Mouse (Mus musculus) midbrain, embryonic 11.5 days (tissue): ENCODE data around the gene Gnaq. TPM values are rescaled to one million over a fixed set of nuclear protein-coding genes. Genes with fewer than 3 reads are reported as not detected.

Experiments
- ATAC-seq: fragments of 200-750 bp; cut with Nextera tagmentation; 2 replicates; pipeline ENCODE4 v1.8.0; 2017; ENCODE audit warnings: moderate TSS enrichment, moderate library complexity; ENCODE audit not compliant: low FRiP score
- DNase-seq: peaks from one replicate; pipeline ENCODE4 v3.0.0; 2015; ENCODE audit warnings: low spot score; ENCODE audit errors: missing footprints
- H3K27ac ChIP-seq: fragments of 300-500 bp; sonication (generic); 2 replicates; pipeline ENCODE4 v1.5.1; 2014; ENCODE audit warnings: low read depth, low read length
- H3K27me3 ChIP-seq: fragments of 300-500 bp; sonication (generic); 2 replicates; pipeline ENCODE4 v1.6.1; 2014; ENCODE audit warnings: mild to moderate bottlenecking, low read length, moderate library complexity, mixed read lengths; ENCODE audit not compliant: control insufficient read depth, insufficient read depth
- H3K36me3 ChIP-seq: fragments of 300-500 bp; sonication (generic); 2 replicates; pipeline ENCODE4 v1.6.1; 2014; ENCODE audit warnings: mild to moderate bottlenecking, low read length, moderate library complexity, mixed read lengths; ENCODE audit not compliant: control insufficient read depth, insufficient read depth
- H3K4me1 ChIP-seq: fragments of 300-500 bp; sonication (generic); 2 replicates; pipeline ENCODE4 v1.6.1; 2014; ENCODE audit warnings: low read length; ENCODE audit not compliant: control insufficient read depth, insufficient read depth
- H3K4me2 ChIP-seq: fragments of 300-500 bp; sonication (generic); 2 replicates; pipeline ENCODE4 v1.6.1; 2014; ENCODE audit warnings: mild to moderate bottlenecking, moderate library complexity
- H3K4me3 ChIP-seq: fragments of 300-500 bp; sonication (generic); 2 replicates; pipeline ENCODE4 v1.5.1; 2014; ENCODE audit warnings: low read depth, low read length
- H3K9ac ChIP-seq: fragments of 300-500 bp; sonication (generic); 2 replicates; pipeline ENCODE4 v1.6.1; 2014; ENCODE audit warnings: low read length
- H3K9me3 ChIP-seq: fragments of 300-500 bp; sonication (generic); 2 replicates; pipeline ENCODE4 v1.6.1; 2016; ENCODE audit warnings: low read length; ENCODE audit not compliant: control insufficient read depth
- WGBS: fragments of 180-500 bp; shearing (Covaris S2); extraction: QIAGEN DNeasy Blood & Tissue Kit; methylation state at CpG from one replicate; pipeline ENCODE4 v1.1.7; 2014; 5-methylcytosine and 5-hydroxymethylcytosine counted together
- polyA plus RNA-seq: library from polyadenylated mRNA; unstranded; fragments of >200 nt; fragmentation: Nextera tagmentation; extraction: Ambion mirVana; gene quantifications from 2 replicates; pipeline ENCODE4 v1.2.1, GENCODE M21; 2014

The Gnaq gene
- polyA plus RNA-seq, 1 experiment from 2014 or later, result 24.0 TPM

DNA sequence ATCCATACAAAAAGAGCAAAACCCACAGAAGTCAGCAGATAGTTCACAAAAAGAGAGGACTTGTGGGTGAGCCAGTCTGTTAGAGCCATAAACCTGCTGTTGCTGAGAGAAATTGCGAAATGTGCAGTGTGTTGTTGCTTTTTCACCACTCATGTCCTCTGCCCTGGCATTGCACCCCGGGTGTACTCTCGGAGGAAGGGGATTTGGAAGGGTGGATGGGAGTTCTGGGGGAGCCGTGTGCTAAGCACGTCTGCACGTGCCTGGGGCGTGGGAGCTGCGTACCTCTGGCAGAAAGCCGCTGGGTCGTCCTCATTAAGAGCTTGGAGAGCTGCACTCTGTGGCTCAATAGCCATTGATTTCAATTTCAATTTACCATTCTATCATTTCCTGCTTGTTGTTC, 234.6 kb downstream of the Gnaq start:
- no peaks in the 10 kb centered on the region for H3K27me3 ChIP-seq
- peaks cover 2% of the 10 kb centered on the region; the same call in 1 of the 2 replicates for H3K4me1 ChIP-seq
- 85% methylated on average over 10 of the region's 10 CpGs for WGBS
- H3K27ac ChIP-seq, result no peak overlapping the region
- no peak for DNase-seq
- no peak overlapping the region for H3K9ac ChIP-seq
- H3K4me2 ChIP-seq, result no peak overlapping the region
- no peak overlapping the region for H3K4me3 ChIP-seq
- no peak for ATAC-seq
- no peaks in the 10 kb centered on the region for H3K36me3 ChIP-seq
- no peaks in the 10 kb centered on the region for H3K9me3 ChIP-seq

GRCm38 (mm10) chr19:16371680-16372079, 239.0 kb downstream of the Gnaq start:
- H3K4me3 ChIP-seq, result no peak overlapping the region
- no peak overlapping the region for H3K27ac ChIP-seq
- H3K9ac ChIP-seq, result no peak overlapping the region
- WGBS, result 88% methylated on average over 2 of the region's 2 CpGs
- H3K27me3 ChIP-seq, result no peaks in the 10 kb centered on the region
- no peaks in the 10 kb centered on the region for H3K36me3 ChIP-seq
- DNase-seq (no peak), ATAC-seq (no peak)
- H3K4me2 ChIP-seq, result no peak overlapping the region
- H3K4me1 ChIP-seq, result peaks cover 14% of the 10 kb centered on the region
- no peaks in the 10 kb centered on the region for H3K9me3 ChIP-seq

- H3K9ac ChIP-seq, result no peak overlapping the region
- H3K36me3 ChIP-seq, result no peaks in the 10 kb centered on the region
- peaks cover 14% of the 10 kb centered on the region for H3K4me1 ChIP-seq
- H3K4me3 ChIP-seq, result no peak overlapping the region
- H3K4me2 ChIP-seq, result no peak overlapping the region
- ATAC-seq, result 0 out of 2 replicates have a peak, but pooled peaks have one; percentile 22
- H3K27ac ChIP-seq, result no peak overlapping the region
- 71% methylated on average over 9 of the region's 9 CpGs for WGBS
- no peak for DNase-seq
- H3K27me3 ChIP-seq, result no peaks in the 10 kb centered on the region
- H3K9me3 ChIP-seq, result no peaks in the 10 kb centered on the region
These were observed 240.3 kb downstream of the Gnaq start for GRCm38 (mm10) chr19:16372752-16373486.

DNA sequence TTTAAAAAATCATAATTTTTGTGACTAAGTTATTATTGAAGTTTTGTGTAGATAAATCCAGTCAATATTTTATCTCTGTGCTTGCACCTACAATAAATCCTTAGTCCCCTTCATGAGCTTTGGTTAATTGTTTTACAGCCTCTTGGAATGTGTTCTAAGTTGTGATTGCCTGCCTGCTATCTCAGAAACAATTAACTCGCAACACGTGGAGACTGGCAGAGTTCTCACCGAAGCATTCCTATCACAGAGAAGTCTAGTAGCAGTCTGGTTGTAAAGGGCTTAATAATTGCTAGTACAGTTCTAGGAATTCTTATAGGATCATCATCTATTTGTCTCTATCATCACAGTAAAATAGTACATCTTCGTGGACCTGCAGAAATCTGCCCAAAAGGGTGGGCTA, 243.2 kb downstream of the Gnaq start:
- Histone ChIP-seq H3K27ac (no peak overlapping the region), H3K9ac (no peak overlapping the region), H3K27me3 (no peaks in the 10 kb centered on the region), H3K36me3 (0 out of 2 replicates have a peak, but pooled peaks cover 2% of the 10 kb centered on the region), H3K9me3 (no peaks in the 10 kb centered on the region), H3K4me3 (no peak overlapping the region), H3K4me2 (no peak overlapping the region), H3K4me1 (peaks cover 12% of the 10 kb centered on the region)
- DNase-seq (no peak), ATAC-seq (no peak)
- WGBS, result 85% methylated on average over 4 of the region's 4 CpGs

DNA sequence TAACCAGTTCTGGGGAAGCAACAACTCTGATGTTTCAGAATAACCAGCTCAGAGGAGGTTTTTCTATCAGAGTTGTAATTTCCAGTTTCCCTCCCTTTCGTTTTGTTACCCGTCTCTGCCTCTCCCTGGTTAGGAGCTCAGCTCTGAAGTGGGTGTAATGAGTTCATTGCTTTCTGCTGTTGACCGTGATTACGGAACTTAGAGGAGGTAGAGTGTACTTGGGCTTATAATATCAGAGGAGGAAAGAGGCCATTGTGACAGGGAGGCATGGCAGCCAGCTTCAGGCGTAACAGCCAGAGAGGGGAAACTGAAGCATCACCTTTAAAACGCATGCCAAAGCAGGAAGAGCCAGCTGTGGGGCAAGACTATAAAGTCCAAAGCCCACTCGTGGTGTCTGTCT, 245.9 kb downstream of the Gnaq start:
- 0 out of 2 replicates have a peak, but pooled peaks cover 2% of the 10 kb centered on the region for H3K36me3 ChIP-seq
- no peaks in the 10 kb centered on the region for H3K27me3 ChIP-seq
- H3K9me3 ChIP-seq, result no peaks in the 10 kb centered on the region
- no peak overlapping the region for H3K4me3 ChIP-seq
- DNase-seq, result no peak
- no peak for ATAC-seq
- H3K4me1 ChIP-seq, result peaks cover 1% of the 10 kb centered on the region; the same call in 1 of the 2 replicates
- no peak overlapping the region for H3K4me2 ChIP-seq
- no peak overlapping the region for H3K27ac ChIP-seq
- 94% methylated on average over 7 of the region's 7 CpGs for WGBS
- no peak overlapping the region for H3K9ac ChIP-seq

GRCm38 (mm10) chr19:16379687-16380086, 247.1 kb downstream of the Gnaq start:
- Histone ChIP-seq H3K9ac (no peak overlapping the region), H3K27me3 (no peaks in the 10 kb centered on the region), H3K27ac (no peak overlapping the region), H3K4me3 (no peak overlapping the region), H3K9me3 (no peaks in the 10 kb centered on the region), H3K4me2 (no peak overlapping the region), H3K4me1 (no peaks in the 10 kb centered on the region), H3K36me3 (0 out of 2 replicates have a peak, but pooled peaks cover 2% of the 10 kb centered on the region)
- DNase-seq (no peak), ATAC-seq (no peak)
- WGBS, result 91% methylated on average over 8 of the region's 8 CpGs

GRCm38 (mm10) chr19:16382392-16382791, 249.8 kb downstream of the Gnaq start:
- H3K27ac ChIP-seq, result no peak overlapping the region
- WGBS, result 93% methylated on average over 2 of the region's 2 CpGs

GRCm38 (mm10) chr19:16383127-16383526, 250.5 kb downstream of the Gnaq start:
- Histone ChIP-seq H3K36me3 (0 out of 2 replicates have a peak, but pooled peaks cover 1% of the 10 kb centered on the region), H3K27ac (no peak overlapping the region), H3K4me3 (no peak overlapping the region), H3K9ac (no peak overlapping the region), H3K9me3 (no peaks in the 10 kb centered on the region), H3K4me1 (no peaks in the 10 kb centered on the region), H3K4me2 (no peak overlapping the region), H3K27me3 (no peaks in the 10 kb centered on the region)
- ATAC-seq (no peak), DNase-seq (no peak)
- WGBS, result 91% methylated on average over 13 of the region's 13 CpGs

More at GRCm38 (mm10) chr19:16382392-16382791, 249.8 kb downstream of the Gnaq start:
- 0 out of 2 replicates have a peak, but pooled peaks cover 2% of the 10 kb centered on the region for H3K36me3 ChIP-seq
- ATAC-seq, result no peak
- H3K9ac ChIP-seq, result no peak overlapping the region
- DNase-seq, result no peak
- H3K27me3 ChIP-seq, result no peaks in the 10 kb centered on the region
- no peaks in the 10 kb centered on the region for H3K4me1 ChIP-seq
- no peak overlapping the region for H3K4me2 ChIP-seq
- H3K4me3 ChIP-seq, result no peak overlapping the region
- no peaks in the 10 kb centered on the region for H3K9me3 ChIP-seq

- ATAC-seq (no peak), DNase-seq (no peak)
- Histone ChIP-seq H3K27me3 (no peaks in the 10 kb centered on the region), H3K27ac (no peak overlapping the region), H3K9ac (no peak overlapping the region), H3K4me2 (no peak overlapping the region), H3K4me1 (no peaks in the 10 kb centered on the region; the same call in 1 of the 2 replicates), H3K9me3 (no peaks in the 10 kb centered on the region), H3K36me3 (no peaks in the 10 kb centered on the region), H3K4me3 (no peak overlapping the region)
- 94% methylated on average over 6 of the region's 6 CpGs for WGBS
These were observed 251.5 kb downstream of the Gnaq start for GRCm38 (mm10) chr19:16384094-16384493.
